Mouse (Mus musculus) layer of hippocampus, adult 9-10 months (tissue): Measurements from ENCODE around the gene Lrmda.

Experiments used
- DNase-seq: peaks from one replicate; pipeline ENCODE4 v3.0.0; 2022; ENCODE audit warnings: low spot score

Lrmda gene

DNA sequence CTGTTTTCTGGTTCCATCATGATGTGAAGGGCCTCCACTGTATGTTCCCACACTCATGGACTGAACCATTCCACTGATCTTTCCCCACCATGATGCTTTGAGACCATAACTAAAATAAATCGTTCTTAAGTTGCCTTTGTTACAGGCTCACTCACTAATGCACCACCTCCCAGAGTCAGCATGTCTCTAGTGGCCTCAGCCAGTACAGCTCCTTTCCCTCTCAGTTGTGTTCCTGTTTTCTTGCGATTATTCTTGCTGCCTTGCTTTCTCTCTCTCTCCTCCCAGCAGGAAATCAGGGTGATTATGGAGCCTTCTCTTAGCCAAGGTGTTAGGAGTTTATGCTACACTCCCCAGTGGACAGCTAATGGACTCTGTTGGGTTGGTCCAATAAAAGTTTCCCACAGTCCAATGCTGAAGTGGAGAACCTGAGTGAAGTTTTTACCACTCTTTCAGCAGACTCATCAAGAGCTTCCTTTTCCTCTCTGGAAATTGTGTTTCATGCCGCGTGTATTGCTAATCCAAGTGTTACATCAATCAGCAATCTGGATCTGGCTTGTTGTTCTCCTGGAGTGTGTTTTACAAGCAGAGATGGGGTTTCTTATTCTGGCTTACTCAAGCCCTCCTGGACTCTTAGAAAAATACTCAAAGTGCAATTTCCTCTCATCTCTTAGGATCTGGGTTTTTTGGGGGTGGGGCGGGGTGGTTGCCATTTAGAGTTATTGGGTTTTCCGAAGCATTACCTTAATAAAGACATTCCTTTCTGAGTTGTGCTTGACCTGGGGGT, 490.4 kb downstream of the Lrmda start:
- DNase-seq: no peak

DNA sequence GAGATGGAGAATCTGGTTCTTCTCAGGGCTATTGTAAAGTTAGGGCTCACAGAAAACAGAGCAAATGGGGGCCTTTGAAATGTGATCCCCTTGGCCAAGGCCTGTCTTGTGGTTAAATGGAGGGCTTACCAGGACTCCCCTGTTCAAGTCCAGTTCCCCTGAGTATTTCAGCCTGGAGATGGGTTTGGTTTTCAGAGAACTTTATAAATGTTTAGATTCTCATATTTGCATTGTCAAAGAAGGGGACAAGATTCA, 490.9 kb downstream of the Lrmda start:
- DNase-seq: no peak

DNA sequence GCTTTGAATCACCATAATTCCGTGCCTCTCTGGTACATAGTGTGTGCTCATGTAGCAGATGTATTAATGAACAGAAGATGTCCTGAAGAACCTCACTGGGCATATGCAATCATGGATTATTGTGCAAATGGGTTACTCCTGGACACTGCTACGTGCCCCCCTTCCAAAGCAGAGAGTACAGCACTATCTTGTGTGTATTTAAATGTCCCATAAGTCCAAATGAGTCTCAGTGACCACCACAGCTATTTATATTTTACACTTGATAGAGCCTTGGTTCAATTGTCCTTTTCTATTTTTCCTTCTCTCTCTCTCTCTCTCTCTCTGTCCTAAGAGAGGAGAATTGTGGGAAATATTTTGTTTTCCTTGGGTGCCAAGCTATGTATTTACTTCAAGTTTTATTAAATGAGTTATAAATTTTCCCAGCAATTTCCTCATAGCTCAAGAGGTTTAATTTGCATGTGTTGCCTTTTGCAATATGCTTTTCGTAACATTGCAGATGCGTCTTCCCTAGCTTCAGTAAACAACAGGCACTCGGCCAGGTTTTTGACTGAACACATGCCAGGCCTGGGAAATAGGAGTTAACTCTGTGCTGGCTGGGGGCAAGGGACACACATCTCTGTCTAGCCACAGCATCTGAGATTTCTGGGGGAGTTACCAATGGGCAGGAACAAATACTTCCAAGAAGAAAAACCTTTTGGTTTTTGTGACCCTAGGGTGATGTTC, 495.0 kb downstream of the Lrmda start:
- DNase-seq: no peak

DNA sequence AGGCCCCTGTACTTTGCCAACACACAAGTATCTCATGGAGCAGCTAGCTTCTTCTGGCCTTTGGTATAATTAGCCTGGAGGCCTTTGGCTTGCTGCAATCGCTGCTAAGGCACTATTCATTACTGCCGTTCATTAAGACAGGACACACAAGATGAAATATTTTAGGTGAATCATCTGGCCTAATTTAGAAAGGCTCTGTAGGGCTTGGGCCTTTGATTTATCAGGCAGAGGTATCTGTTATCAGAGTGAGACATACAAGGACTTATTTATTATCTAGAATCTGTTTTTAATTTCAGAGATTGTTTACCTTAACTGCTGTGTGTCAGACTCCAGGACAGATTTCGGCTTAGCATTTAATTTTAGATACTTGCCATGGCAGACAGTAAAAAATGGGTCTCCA, 511.2 kb downstream of the Lrmda start:
- DNase-seq: no peak

DNA sequence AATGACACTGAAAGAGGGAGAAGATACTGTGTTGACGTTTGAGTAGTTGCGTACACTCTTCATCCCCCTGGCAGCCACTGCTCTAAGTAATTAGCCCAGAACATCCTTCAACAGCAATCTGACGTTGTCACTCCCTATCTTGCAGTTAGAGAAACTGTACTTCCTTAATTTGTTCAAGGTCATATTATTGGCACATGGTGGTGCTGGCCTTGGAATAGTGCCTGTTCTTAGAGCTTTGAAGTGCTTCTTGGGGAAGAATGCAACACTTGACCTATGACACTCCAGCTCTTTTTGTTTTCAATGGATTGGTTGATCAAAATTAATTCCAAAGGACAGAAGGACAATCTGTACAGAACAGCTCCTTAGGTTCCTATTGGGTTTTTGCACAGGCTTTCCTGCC, 514.0 kb downstream of the Lrmda start:
- DNase-seq: no peak

DNA sequence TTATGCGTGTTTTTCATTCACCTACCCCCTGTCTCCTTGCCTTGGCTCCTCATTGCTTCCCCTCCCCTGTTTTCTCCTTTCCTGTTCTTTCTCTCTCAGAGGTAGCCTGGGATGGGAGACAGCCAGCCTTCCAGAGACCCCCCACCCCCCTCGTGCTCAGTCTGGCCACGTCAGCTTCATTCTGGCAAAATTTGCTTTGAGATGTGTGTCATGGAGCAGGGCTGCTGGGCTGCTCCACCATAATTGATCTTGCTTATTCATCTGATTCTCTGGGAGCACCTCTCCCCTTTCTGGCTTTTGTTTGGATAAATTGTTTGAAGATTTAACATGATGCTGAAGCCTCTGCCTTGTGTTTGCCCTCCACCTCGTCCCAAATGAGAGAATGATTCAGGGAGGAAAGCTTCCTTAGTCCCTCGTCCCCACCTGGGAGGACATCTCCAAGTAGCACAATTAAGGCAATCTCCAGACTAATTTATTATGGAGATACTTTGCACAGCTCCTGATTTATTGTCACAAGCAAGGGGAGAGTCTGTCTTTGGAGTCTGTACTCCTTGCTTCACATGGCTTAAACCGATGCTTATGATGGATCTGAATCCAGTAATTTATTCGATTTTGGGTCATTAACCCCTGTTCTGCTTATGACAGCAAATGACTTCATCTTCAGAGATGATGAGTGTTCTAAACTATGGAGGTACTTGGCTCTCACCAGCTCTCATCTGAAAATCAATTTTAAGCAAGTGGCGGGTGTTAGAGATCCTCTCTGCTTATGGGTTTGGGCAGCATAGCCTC, 526.6 kb downstream of the Lrmda start:
- DNase-seq: no peak

DNA sequence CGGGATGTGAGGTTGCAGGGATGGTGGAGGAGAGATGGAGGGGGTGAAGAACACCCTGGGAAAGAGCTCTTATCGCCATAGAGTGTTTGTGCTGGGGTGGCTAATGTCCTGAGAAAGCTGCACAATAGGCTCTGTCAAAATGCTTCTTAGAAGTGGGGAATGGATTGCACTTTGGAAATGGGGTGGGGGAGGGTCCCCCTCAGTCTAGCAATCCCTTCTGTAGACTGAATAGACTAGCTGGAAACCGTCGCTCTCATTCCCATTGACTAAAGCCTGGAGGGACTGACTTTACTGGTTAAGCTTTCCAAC, 527.1 kb downstream of the Lrmda start:
- no peak for DNase-seq

DNA sequence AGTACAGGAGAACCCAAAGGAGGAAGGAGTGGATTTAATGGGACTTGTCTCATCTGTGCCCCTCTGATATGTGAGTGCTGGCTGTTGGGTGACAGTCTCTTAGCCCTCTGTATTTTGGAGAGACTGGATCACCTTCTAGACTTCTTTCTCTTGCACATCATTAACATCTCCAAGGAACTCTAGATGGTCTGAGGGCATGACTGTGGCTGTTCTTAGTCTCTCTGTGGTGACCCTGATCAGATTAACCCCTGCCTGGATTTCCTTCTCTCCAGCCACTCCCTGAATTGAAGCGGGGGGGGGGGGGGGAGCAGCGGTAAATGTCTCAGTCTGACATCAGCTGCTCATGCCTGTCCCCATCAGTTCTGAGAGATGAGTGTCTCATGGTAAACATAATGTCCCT, 528.8 kb downstream of the Lrmda start:
- DNase-seq: no peak

DNA sequence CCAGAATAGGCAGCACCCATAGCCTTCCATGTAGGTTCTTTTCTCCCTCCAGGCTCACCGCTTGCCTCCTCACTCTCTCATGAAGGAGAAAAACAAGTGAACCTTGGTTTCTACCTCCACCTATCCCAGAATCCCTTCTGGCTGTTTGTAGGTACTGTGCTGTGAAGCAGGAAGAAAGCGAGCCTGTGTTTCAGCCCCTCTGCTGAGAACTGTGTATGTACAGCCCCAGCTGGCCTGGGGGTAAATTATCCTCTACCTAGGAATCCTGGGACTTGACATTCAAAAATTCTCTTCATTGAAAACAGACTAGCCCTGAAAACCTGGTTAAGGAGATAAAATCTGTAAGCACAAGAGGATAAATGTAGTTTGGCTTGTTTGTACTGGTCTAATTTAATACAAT, 529.7 kb downstream of the Lrmda start:
- no peak for DNase-seq

DNA sequence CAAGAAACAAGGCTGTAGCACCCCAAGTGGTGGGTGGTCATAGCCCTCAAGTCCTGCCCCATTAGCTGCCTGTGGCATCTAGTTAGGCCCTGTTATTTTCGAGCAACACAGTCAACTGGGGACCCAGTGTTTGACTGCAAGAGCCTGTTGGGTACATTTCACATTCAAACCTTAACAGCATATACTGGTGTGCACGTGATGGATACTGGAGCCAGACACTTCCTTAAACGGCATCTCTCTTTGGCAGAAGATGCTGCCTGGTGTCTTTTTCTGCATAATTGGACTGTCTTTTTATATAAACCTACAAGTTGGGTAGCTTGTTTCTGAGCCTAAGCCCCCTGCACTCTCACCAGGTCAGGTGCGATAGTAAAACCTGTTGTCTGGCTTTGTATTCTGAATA, 532.8 kb downstream of the Lrmda start:
- DNase-seq: no peak

DNA sequence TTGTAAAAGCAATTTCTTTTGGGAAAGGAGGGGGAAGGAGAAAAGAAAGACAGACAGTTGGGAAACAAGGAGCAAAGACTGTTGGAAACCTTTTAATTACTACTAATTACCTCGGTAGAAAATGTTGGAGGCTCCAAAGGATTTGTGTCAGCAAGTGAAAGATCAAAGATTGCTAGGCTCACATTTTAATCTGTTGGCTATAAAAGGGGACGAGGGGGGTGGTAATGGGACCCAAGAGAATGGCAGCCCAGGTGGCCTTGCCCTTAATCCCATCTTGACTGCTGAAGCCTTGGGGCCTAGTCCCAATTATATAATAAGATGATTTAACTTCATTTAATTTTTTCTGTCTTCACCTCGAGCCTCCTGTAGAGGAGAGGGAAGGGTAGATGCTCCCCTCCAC, 533.3 kb downstream of the Lrmda start:
- no peak for DNase-seq

DNA sequence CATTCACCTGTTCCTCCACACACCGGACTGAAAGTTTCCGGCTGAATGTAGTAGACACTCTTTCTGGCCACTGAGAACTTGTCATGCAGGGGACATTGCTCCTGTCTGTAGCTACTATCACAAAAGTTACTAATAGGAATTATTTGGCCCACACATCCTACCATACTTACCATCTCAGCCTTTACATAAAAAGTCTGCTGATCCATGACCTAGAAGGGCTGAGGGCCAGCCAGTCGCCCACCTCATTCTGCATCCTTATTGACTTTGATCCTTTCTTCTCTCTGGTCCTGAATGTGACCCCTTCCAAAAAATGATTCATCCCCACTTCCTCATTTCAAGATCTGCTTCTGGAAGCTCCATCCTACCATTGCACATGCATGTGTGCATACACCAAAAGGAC, 534.2 kb downstream of the Lrmda start:
- DNase-seq: no peak

DNA sequence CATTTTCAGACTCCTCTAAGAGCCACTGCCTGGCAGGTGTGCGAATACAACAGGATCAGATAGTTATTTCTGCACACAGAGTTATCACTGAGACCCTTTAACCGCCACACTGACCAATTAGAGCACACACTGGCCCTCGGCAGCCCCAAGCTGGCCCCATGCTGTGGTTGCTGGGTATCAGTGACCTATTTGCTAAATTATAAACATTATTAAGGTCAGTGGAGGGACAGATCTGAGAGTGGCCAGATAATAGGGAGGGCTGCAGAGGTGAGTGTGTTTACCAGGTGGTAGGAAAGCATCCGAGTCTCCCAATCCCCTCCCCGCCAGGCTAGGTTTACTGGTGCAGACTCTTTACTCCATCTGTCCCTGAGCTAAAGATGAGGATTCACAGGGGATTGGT, 553.0 kb downstream of the Lrmda start:
- DNase-seq: no peak

DNA sequence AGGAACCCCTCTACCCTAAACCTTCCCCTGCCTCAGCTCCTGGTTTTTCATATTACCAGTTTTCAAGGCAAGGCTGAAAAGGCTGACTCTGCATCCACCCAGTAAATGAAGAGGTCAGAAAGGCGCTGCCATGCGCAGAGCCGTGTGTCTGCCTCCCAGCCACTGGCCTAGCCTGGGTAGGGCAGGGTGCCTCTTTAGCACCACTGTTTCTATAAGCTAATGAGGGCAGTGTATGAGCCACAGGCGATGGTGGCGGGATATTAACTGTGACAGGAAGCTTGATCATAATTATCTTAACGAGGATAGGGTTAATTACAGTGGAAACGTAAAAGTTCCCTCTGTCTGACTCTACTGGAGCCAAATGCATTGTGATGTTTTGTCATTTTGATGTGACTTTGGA, 554.1 kb downstream of the Lrmda start:
- no peak for DNase-seq

DNA sequence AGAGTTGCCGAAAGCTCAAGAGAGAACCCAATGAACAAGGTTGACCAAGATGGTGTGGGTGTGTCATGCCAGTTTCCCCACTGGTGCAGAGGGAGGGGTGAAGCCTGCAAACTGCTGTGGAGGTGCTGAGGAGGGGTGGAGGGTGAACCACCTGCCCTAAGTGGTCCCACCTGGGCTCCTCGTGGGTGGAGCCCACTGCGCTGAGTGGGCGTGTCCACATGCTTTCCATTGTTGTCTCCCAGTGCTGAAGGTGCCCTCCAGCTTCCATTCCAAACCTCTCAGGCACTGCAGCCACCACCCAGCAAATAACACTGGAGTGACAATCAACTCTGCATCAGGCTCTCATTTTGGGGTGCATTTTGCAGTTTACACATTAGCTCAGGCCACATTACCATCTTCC, 554.5 kb downstream of the Lrmda start:
- no peak for DNase-seq

DNA sequence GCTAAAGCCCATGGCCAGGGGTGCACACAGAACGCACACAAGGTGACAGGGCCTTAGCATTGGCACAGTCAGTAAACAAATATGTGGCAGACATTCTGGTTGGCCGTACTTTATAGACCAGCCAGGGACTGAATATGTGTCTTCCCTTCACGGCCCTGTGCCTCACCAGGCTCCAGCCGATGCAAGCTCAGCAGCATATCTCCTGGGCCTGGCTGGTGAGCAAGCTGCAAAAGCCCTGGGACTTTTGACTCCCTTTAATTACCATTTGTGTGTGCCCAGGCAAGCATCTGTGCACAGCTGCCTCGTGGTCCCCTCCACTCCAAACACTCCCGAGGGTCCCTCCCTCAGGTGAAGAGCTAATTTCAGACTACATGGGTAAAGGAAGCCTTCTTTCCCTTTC, 556.9 kb downstream of the Lrmda start:
- no peak for DNase-seq

DNA sequence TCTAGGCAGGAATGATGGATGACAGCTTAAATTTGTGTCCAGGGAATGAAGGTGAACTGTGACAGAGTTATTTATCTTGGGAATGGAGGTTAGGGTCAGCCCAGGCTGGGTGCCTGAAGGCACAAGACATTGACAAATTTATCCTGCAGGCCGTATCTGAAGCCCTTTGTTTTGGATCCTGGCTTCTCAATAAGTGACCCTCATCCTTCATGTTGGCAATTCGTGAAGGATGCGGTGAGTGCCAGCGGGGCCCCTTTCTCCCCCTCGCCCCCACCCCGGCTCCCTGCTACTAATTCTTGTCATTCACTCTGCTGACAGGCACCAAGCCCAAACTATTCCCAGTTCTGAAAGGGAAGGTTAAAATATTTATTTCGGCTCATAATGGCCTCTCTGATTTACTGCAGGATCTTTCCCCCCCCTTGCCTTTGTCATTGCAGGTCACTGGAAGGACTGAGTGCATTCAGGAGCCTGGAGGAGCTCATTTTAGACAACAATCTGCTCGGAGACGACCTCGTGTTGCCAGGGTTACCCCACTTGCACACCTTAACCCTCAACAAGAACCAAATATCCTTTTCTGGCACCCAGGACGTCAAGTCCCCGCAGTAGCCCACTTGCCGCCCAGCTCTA, 558.0 kb downstream of the Lrmda start:
- no peak for DNase-seq

DNA sequence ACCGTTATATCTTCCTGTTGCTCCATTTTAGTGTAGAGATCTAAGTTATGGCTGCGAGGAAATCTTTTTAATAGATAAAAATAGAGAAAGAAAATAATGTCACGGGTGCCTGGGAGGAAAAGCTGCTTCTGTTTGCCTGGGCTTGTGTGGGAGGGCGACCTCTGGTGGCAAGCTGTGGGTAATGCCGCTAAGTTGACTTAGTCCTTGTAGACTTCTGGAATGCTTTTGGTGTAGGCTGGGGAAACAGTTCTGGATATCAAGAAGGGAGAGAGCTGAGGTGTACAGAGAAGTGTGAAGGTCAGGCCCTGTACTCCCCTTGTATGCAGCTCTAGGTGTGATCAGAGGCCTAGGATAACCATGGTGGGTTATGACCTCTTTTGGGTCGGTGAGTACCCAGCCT, 558.7 kb downstream of the Lrmda start:
- peak; percentile 92 for DNase-seq

DNA sequence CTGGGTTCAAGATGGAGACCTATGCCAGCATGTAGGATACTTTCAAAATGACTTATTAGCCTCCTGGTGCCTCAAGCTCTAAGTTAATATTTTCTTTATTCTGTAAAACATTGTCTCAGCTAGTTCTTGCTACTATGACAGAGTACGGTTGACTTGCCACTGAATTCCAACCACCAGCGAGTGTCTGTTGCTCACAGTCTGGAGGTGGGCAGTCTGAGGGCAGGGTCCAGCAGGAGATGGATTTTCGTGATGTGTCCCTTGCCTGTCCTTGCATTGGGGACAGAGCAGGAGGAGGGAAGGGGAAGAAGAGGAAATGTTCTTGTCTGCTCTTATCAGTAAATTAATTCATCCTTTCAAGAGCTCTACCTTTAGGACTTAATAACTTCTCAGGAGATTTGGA, 559.5 kb downstream of the Lrmda start:
- no peak for DNase-seq

DNA sequence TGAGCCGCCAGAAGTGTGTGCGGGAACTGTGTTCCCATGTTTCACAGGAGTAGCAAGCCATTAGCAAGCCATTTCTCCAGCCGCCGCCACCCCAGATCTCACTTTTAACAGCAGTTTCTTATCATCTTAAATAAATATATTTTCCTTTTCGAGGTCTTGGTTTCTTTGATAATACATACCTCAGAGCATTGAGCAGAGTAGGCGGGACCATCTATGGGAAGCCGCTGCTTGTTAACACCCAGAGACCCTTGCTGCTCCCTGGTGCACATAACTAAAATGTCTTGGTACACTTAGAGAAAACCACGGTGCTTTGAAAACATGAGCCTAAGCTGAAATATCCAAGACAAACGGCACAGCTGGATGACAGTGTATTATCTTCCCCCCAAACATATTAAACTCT, 562.6 kb downstream of the Lrmda start:
- no peak for DNase-seq

DNA sequence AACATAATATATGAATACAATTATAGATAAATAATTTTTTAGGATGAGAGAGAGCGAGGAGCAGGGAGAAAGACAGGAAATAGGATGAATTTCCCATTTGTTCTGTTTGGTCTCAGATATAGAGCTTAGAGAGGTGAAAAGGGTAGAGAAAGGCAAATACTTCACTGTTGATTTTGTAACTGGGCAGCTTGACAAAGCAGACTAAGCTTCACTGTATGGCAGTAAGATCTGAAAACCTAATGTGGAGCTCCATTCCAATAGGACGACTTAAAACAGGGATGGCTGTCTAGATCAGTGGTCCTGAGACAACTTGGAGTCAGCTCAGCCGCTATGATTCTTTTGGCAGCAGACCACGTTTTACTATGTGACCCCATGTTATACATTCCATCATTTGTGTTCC, 566.8 kb downstream of the Lrmda start:
- no peak for DNase-seq

DNA sequence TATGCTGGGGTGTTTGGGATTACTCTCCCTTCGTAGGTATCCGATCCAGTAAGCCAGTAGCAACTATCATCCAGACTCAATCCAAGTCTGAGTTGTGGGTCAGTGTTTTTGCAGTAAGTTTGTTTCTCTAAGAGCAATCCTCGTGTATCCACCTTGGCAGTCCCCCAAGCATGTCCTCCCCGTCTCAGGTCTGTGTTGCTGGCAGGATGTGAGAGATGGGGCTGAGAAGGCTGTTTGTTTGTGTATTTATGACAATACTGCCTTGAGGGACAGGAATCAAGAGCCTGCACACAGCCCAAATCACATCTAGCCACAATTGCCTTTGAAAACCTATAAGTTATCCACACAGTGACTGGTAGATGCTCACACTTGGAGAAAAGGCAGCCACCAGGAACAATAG, 567.3 kb downstream of the Lrmda start:
- no peak for DNase-seq

DNA sequence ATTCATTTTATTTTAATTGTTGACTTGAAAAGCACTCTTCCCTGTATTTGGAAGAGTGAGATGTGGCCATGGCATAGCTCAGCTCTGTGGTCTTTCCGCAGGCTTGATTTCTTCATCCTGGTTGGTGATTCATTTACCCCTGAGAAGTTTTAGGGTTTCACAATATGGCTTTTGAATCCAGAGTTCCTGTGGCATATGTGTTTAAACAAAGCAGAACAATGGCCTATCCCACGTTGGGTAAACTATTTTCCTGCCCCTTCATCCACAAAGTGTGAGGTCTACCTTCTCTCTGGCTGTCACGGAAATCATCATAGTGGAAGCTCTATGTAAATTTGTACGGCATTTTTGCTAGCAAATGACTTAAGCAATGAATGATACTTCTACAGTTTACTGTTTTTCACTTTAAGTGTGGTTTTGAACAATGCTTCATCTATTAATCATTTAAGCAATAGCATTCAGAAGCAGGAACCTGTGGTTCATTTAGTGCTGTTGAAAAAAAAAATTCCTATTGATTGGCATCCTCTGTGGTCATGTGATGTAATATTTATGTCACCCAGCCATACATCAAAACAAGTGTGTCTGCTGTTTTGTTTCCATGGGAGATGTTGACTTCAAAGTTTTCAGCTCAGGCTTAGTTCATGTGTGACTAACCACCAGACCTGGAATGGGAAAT, 567.9 kb downstream of the Lrmda start:
- no peak for DNase-seq
